Mouse (Mus musculus): ENCODE results near the gene Adgrf3. TPM values are rescaled to one million over a fixed set of nuclear protein-coding genes. Genes with fewer than 3 reads are reported as not detected.
A peak's percentile ranks its signal among the peaks of the same experiment; 100 is the strongest.
"Not testable (repeated sequence)": the region's sequence is repeated elsewhere in the genome, so short reads cannot be mapped to it uniquely, and the experiment has no call there.

The Adgrf3 gene
- polyA plus RNA-seq, 1 experiment from 2014 or later = 0.01 TPM

- TF ChIP-seq CTCF (IDR thresholded peaks at IDR 0.05) = no peak
- no peaks in the 10 kb centered on the region for H3K27me3 ChIP-seq
- POLR2A ChIA-PET = no interaction called here
- CTCF ChIA-PET = interaction anchor here (0.7 to 1.0 kb wide), 2 partner anchors 12 to 114 kb away, joined by 3 read pairs; no protein-coding TSS in a partner anchor
- in situ Hi-C loops (cut with MboI; ENCODE audit: low pct_unique_long_range_greater_than_20kb) = no loop called here
- peak; percentile 95 for ATAC-seq
- DNase-seq (ENCODE audit: low read depth, low spot score) = peak; percentile 93
Observed at GRCm38 (mm10) chr5:30232271-30232971, 26.9 kb upstream of the Adgrf3 start, which contains the start of gene Selenoi. Selenoi (plus strand) TSS chr5:30232581.

- no peaks in the 10 kb centered on the region for H3K27me3 ChIP-seq
- no peak for TF ChIP-seq CTCF (IDR thresholded peaks at IDR 0.05)
- POLR2A ChIA-PET = no interaction called here
- ATAC-seq (no peak), DNase-seq (ENCODE audit: low read depth, low spot score) (no peak)
- in situ Hi-C loops (cut with MboI; ENCODE audit: low pct_unique_long_range_greater_than_20kb) = no loop called here
- CTCF ChIA-PET = interaction anchor here (0.7 kb wide), 1 partner anchor 11 kb away, joined by 3 read pairs; no protein-coding TSS in a partner anchor
Observed at GRCm38 (mm10) chr5:30231891-30232270, 26.4 kb upstream of the Adgrf3 start.

- no peak for ATAC-seq
- no peaks in the 10 kb centered on the region for H3K27me3 ChIP-seq
- TF ChIP-seq CTCF (IDR thresholded peaks at IDR 0.05) = peak; percentile 89
- in situ Hi-C loops (cut with MboI; ENCODE audit: low pct_unique_long_range_greater_than_20kb) = no loop called here
- no peak for DNase-seq (ENCODE audit: low read depth, low spot score)
- CTCF ChIA-PET = interaction anchor here (0.8 to 1.4 kb wide), 5 partner anchors 9 to 112 kb away, joined by 4 to 7 read pairs (median 6); no protein-coding TSS in a partner anchor
- POLR2A ChIA-PET = no interaction called here
Observed at GRCm38 (mm10) chr5:30230901-30231300, 25.4 kb upstream of the Adgrf3 start.

- in situ Hi-C loops (cut with MboI; ENCODE audit: low pct_unique_long_range_greater_than_20kb) = no loop called here
- CTCF ChIA-PET = no interaction called here
- no peak for TF ChIP-seq CTCF (IDR thresholded peaks at IDR 0.05)
- ATAC-seq (no peak), DNase-seq (ENCODE audit: low read depth, low spot score) (no peak)
- POLR2A ChIA-PET = no interaction called here
- H3K27me3 ChIP-seq = no peaks in the 10 kb centered on the region
Observed at GRCm38 (mm10) chr5:30222681-30223080, 17.2 kb upstream of the Adgrf3 start.

- ATAC-seq = no peak
- ChIA-PET CTCF (interaction anchor here (0.6 to 2.9 kb wide), 5 partner anchors 10 to 158 kb away, joined by 3 to 15 read pairs (median 4); partner anchors contain the start of gene Selenoi), POLR2A (interaction anchor here (0.6 to 1.4 kb wide), 2 partner anchors 17 to 23 kb away, joined by 3 to 8 read pairs; no protein-coding TSS in a partner anchor)
- no peaks in the 10 kb centered on the region for H3K27me3 ChIP-seq
- no peak for DNase-seq (ENCODE audit: low read depth, low spot score)
- in situ Hi-C loops (cut with MboI; ENCODE audit: low pct_unique_long_range_greater_than_20kb) = no loop called here
- no peak for TF ChIP-seq CTCF (IDR thresholded peaks at IDR 0.05)
Observed at GRCm38 (mm10) chr5:30220666-30221065, 15.1 kb upstream of the Adgrf3 start.

- in situ Hi-C loops (cut with MboI; ENCODE audit: low pct_unique_long_range_greater_than_20kb) = no loop called here
Observed at GRCm38 (mm10) chr5:30219715-30220114, 14.2 kb upstream of the Adgrf3 start.

GRCm38 (mm10) chr5:30215970-30216369 lies 10.4 kb upstream of the Adgrf3 start:
- ChIA-PET CTCF (interaction anchor here (1.3 to 4.3 kb wide), 6 partner anchors 10 to 128 kb away, joined by 3 to 66 read pairs (median 6); partner anchors contain the start of gene Adgrf3), POLR2A (no interaction called here)
- in situ Hi-C loops (cut with MboI; ENCODE audit: low pct_unique_long_range_greater_than_20kb) = no loop called here
- H3K27me3 ChIP-seq = no peaks in the 10 kb centered on the region
- ATAC-seq (no peak), DNase-seq (ENCODE audit: low read depth, low spot score) (no peak)
- TF ChIP-seq CTCF (IDR thresholded peaks at IDR 0.05) = no peak

More at GRCm38 (mm10) chr5:30219715-30220114, 14.2 kb upstream of the Adgrf3 start:
- POLR2A ChIA-PET = no interaction called here
- DNase-seq (ENCODE audit: low read depth, low spot score) = no peak
- no peak for TF ChIP-seq CTCF (IDR thresholded peaks at IDR 0.05)
- CTCF ChIA-PET = interaction anchor here (1.0 to 2.9 kb wide), 2 partner anchors 9 to 125 kb away, joined by 4 to 15 read pairs; no protein-coding TSS in a partner anchor
- H3K27me3 ChIP-seq = no peaks in the 10 kb centered on the region
- ATAC-seq = no peak

- ChIA-PET CTCF (interaction anchor here (1.0 to 4.3 kb wide), 7 partner anchors 9 to 263 kb away, joined by 3 to 66 read pairs (median 5); partner anchors contain the start of gene Adgrf3), POLR2A (no interaction called here)
- ATAC-seq (no peak), DNase-seq (ENCODE audit: low read depth, low spot score) (no peak)
- in situ Hi-C loops (cut with MboI; ENCODE audit: low pct_unique_long_range_greater_than_20kb) = loop anchor here (5.0 kb wide), 1 partner anchor 262 kb away; no protein-coding TSS in a partner anchor
- H3K27me3 ChIP-seq = no peaks in the 10 kb centered on the region
- peak; percentile 81 for TF ChIP-seq CTCF (IDR thresholded peaks at IDR 0.05)
Observed at GRCm38 (mm10) chr5:30214889-30215288, 9.4 kb upstream of the Adgrf3 start.

GRCm38 (mm10) chr5:30210758-30211157 lies 5.2 kb upstream of the Adgrf3 start:
- in situ Hi-C loops (cut with MboI; ENCODE audit: low pct_unique_long_range_greater_than_20kb) = loop anchor here (5.0 kb wide), 1 partner anchor 267 kb away; no protein-coding TSS in a partner anchor
- TF ChIP-seq CTCF (IDR thresholded peaks at IDR 0.05) = peak; percentile 51
- H3K27me3 ChIP-seq; POLR2A ChIA-PET; ATAC-seq; DNase-seq (ENCODE audit: low read depth, low spot score): not testable (repeated sequence)
- CTCF ChIA-PET = interaction anchor here (1.1 to 3.3 kb wide), 3 partner anchors 9 to 48 kb away, joined by 3 to 17 read pairs (median 4); no protein-coding TSS in a partner anchor

GRCm38 (mm10) chr5:30207276-30207675 lies 1.8 kb upstream of the Adgrf3 start:
- ATAC-seq (no peak), DNase-seq (ENCODE audit: low read depth, low spot score) (no peak)
- in situ Hi-C loops (cut with MboI; ENCODE audit: low pct_unique_long_range_greater_than_20kb) = loop anchor here (5.0 kb wide), 1 partner anchor 420 kb away; no protein-coding TSS in a partner anchor
- POLR2A ChIA-PET = no interaction called here
- TF ChIP-seq CTCF (IDR thresholded peaks at IDR 0.05) = peak; percentile 64
- H3K27me3 ChIP-seq = no peaks in the 10 kb centered on the region
- CTCF ChIA-PET = interaction anchor here (0.9 kb wide), 1 partner anchor 28 kb away, joined by 3 read pairs; no protein-coding TSS in a partner anchor

GRCm38 (mm10) chr5:30205034-30205433 lies 488 bp downstream of the Adgrf3 start:
- CTCF ChIA-PET = interaction anchor here (2.3 kb wide), 1 partner anchor 10 kb away, joined by 9 read pairs; no protein-coding TSS in a partner anchor
- in situ Hi-C loops (cut with MboI; ENCODE audit: low pct_unique_long_range_greater_than_20kb) = loop anchor here (5.0 kb wide), 1 partner anchor 422 kb away; no protein-coding TSS in a partner anchor
- POLR2A ChIA-PET = no interaction called here
- no peak for TF ChIP-seq CTCF (IDR thresholded peaks at IDR 0.05)
- DNase-seq (ENCODE audit: low read depth, low spot score) (no peak), ATAC-seq (no peak)
- H3K27me3 ChIP-seq = no peaks in the 10 kb centered on the region

Measured in Patski (cell line).